Comparison of ENCODE assay signal across 39 mouse cellular contexts in the genomic region with DNA sequence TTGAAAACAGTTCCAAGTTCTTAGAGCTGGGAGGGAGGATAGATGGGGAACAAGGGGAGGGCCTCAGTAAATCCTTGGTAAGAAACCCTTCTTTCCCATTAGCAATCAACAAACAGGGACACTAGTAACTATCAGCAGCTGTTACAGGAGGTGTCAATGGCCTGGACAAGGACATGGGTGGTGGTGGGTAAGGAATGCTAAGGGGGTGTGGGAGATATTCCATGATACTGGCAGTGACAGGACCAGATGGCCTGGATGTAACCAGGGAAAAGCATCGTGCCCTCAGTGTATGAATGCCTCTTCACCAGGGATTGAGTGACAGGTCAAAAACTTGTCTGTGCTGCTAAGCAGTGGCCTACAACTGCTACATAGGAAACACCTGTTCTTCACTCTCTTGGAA. TPM values are rescaled to one million over a fixed set of nuclear protein-coding genes. Genes with fewer than 3 reads are reported as not detected.
"Had no signal": no experiment of that assay in that cellular context is flagged by ENCODE, and none has a peak within 500 bp of the region (broad histone marks: within the 10 kb centered on the region; RNA-seq: fewer than 3 reads in every experiment).

No protein-coding gene starts in this region.

- H3K9me3 ChIP-seq: heart, embryonic 10.5 days; heart, embryonic 12.5 days; hindbrain, embryonic 10.5 days; hindbrain, embryonic 12.5 days; intestine, embryonic 15.5 days; limb, embryonic 13.5 days; liver, embryonic 13.5 days; liver, embryonic 15.5 days had no signal

- H3K4me1 ChIP-seq: hindbrain, embryonic 10.5 days; intestine, embryonic 15.5 days; liver, embryonic 13.5 days; liver, embryonic 15.5 days had no signal

- H3K9ac ChIP-seq: heart, embryonic 12.5 days; hindbrain, embryonic 12.5 days; hindbrain, embryonic 14.5 days; intestine, embryonic 15.5 days; limb, embryonic 13.5 days; liver, embryonic 13.5 days; liver, embryonic 15.5 days; liver, postnatal 0 days had no signal

- DNase-seq: gastrocnemius, adult 2 months; gastrocnemius, postnatal 10 days; gastrocnemius, postnatal 25 days; heart, postnatal 10 days; heart, postnatal 4 days; kidney, adult 18-20 months; kidney, adult 8-10 months; kidney, postnatal 10 days; kidney, postnatal 25 days; kidney, postnatal 4 days; liver; liver, embryonic 13.5 days; liver, postnatal 0 days had no signal

- H3K27me3 ChIP-seq: heart, embryonic 12.5 days; hindbrain, embryonic 12.5 days; intestine, embryonic 15.5 days; limb, embryonic 13.5 days; liver, embryonic 13.5 days; liver, embryonic 15.5 days had no signal

- ATAC-seq: hindbrain, embryonic 16.5 days; inflammation-experienced regulatory T-cells, adult 6 months; intestine, embryonic 15.5 days; intestine, postnatal 0 days; liver, postnatal 0 days had no signal

- H3K27ac ChIP-seq: gastrocnemius, adult 2 months; heart, embryonic 10.5 days; hindbrain, embryonic 10.5 days; hindbrain, embryonic 12.5 days; hindbrain, embryonic 14.5 days; intestine, embryonic 15.5 days; left cerebral cortex, adult 2 months; limb, embryonic 13.5 days; liver, embryonic 13.5 days; liver, embryonic 15.5 days had no signal

- H3K4me3 ChIP-seq: gastrocnemius, adult 2 months; heart, embryonic 10.5 days; heart, embryonic 12.5 days; hindbrain, embryonic 10.5 days; hindbrain, embryonic 12.5 days; intestine, embryonic 15.5 days; left cerebral cortex, adult 2 months; limb, embryonic 13.5 days; liver, embryonic 13.5 days; liver, embryonic 15.5 days had no signal

- H3K4me2 ChIP-seq: heart, embryonic 12.5 days; hindbrain, embryonic 12.5 days; hindbrain, embryonic 14.5 days; intestine, embryonic 15.5 days; limb, embryonic 13.5 days; liver, embryonic 11.5 days; liver, embryonic 13.5 days; liver, embryonic 15.5 days had no signal

RNA-seq across cellular contexts. Expression of gene Tex46, which starts 57.1 kb away (rescaled TPM):
- total RNA-seq: gastrocnemius, adult 2 months; gastrocnemius, postnatal 10 days; gastrocnemius, postnatal 25 days; gastrocnemius, postnatal 4 days; granulocyte monocyte progenitor cell, adult 5-6 weeks; heart, adult 8-10 months; heart, postnatal 10 days; heart, postnatal 25 days; heart, postnatal 4 days; layer of hippocampus, postnatal 10 days; layer of hippocampus, postnatal 25 days; left cerebral cortex, adult 2 months; left cerebral cortex, postnatal 14 days; left cerebral cortex, postnatal 36 days had no signal
- polyA plus RNA-seq: heart, embryonic 10.5 days; heart, embryonic 12.5 days; heart, embryonic 14.5 days; heart, embryonic 16.5 days; hindbrain, embryonic 10.5 days; hindbrain, embryonic 12.5 days; hindbrain, embryonic 14.5 days; hindbrain, embryonic 16.5 days; inflammation-experienced regulatory T-cells, adult 6 months; intestine, embryonic 15.5 days; intestine, postnatal 0 days; kidney, embryonic 14.5 days; kidney, embryonic 16.5 days; limb, embryonic 11.5 days; limb, embryonic 13.5 days; liver, embryonic 11.5 days; liver, embryonic 13.5 days; liver, embryonic 15.5 days; liver, postnatal 0 days had no signal
